Mouse (Mus musculus) limb, embryonic 14.5 days (tissue): ENCODE data around the gene Lbh. TPM values are rescaled to one million over a fixed set of nuclear protein-coding genes. Genes with fewer than 3 reads are reported as not detected.

Experiments
- ATAC-seq: fragments of 200-750 bp; cut with Nextera tagmentation; 2 replicates; pipeline ENCODE4 v1.8.0; 2017; ENCODE audit warnings: low read depth, moderate number of reproducible peaks, moderate TSS enrichment; ENCODE audit not compliant: low FRiP score
- DNase-seq: peaks from one replicate; pipeline ENCODE4 v3.0.0-alpha.2; 2015; ENCODE audit warnings: low spot score
- H3K27ac ChIP-seq: fragments of 300-500 bp; sonication (generic); replicated peaks from 2 replicates; pipeline ENCODE4 v1.5.1; 2014; ENCODE audit warnings: low read depth, mild to moderate bottlenecking, low read length, moderate library complexity, mixed read lengths
- H3K27me3 ChIP-seq: fragments of 300-500 bp; sonication (generic); 2 replicates; pipeline ENCODE4 v1.6.1; 2014; ENCODE audit warnings: low read length, mixed read lengths; ENCODE audit not compliant: control insufficient read depth, insufficient read depth
- H3K36me3 ChIP-seq: fragments of 300-500 bp; sonication (generic); 2 replicates; pipeline ENCODE4 v1.6.1; 2014; ENCODE audit warnings: mild to moderate bottlenecking, low read length, moderate library complexity, mixed read lengths; ENCODE audit not compliant: control insufficient read depth, insufficient read depth
- H3K4me1 ChIP-seq: fragments of 300-500 bp; sonication (generic); 2 replicates; pipeline ENCODE4 v1.6.1; 2014; ENCODE audit warnings: antibody characterized with exemption, low read length, mixed read lengths; ENCODE audit not compliant: control insufficient read depth, insufficient read depth
- H3K4me2 ChIP-seq: fragments of 300-500 bp; sonication (generic); replicated peaks from 2 replicates; pipeline ENCODE4 v1.6.1; 2014; ENCODE audit warnings: low read depth, mild to moderate bottlenecking, low read length, moderate library complexity; ENCODE audit not compliant: severe bottlenecking
- H3K4me3 ChIP-seq: fragments of 300-500 bp; sonication (generic); replicated peaks from 2 replicates; pipeline ENCODE4 v1.5.1; 2014; ENCODE audit warnings: low read length
- H3K9ac ChIP-seq: fragments of 300-500 bp; sonication (generic); 2 replicates; pipeline ENCODE4 v1.6.1; 2014; ENCODE audit warnings: mild to moderate bottlenecking, low read depth, low read length, moderate library complexity; ENCODE audit not compliant: severe bottlenecking
- H3K9me3 ChIP-seq: fragments of 300-500 bp; sonication (generic); 2 replicates; pipeline ENCODE4 v1.6.1; 2016; ENCODE audit warnings: low read length; ENCODE audit not compliant: control insufficient read depth
- POLR2A ChIP-seq: fragments of 200-500 bp; IDR thresholded peaks from 2 replicates; pipeline ENCODE4 v1.8.0; 2012; ENCODE audit warnings: inconsistent platforms, mild to moderate bottlenecking, moderate library complexity, borderline replicate concordance; ENCODE audit not compliant: insufficient read depth, insufficient read length; ENCODE audit errors: extremely low read depth
- WGBS: fragments of 180-500 bp; shearing (Covaris S2); extraction: QIAGEN DNeasy Blood & Tissue Kit; methylation state at CpG from one replicate; pipeline ENCODE4 v1.1.7; 2014; 5-methylcytosine and 5-hydroxymethylcytosine counted together
- polyA plus RNA-seq, 2 experiments: library from polyadenylated mRNA; depleted of rRNA in 1 of 2; stranded (reverse) in 1 of 2; unstranded in 1 of 2; fragments of >200 nt; fragmentation: Nextera tagmentation in 1 of 2; extraction: Ambion mirVana in 1 of 2; gene quantifications; 2 replicates each; pipeline versions ENCODE4 v1.2.1 to v1.2.3; 2012 to 2014

The Lbh gene
- polyA plus RNA-seq, 2 experiments: 3.9 to 55.3 TPM

DNA sequence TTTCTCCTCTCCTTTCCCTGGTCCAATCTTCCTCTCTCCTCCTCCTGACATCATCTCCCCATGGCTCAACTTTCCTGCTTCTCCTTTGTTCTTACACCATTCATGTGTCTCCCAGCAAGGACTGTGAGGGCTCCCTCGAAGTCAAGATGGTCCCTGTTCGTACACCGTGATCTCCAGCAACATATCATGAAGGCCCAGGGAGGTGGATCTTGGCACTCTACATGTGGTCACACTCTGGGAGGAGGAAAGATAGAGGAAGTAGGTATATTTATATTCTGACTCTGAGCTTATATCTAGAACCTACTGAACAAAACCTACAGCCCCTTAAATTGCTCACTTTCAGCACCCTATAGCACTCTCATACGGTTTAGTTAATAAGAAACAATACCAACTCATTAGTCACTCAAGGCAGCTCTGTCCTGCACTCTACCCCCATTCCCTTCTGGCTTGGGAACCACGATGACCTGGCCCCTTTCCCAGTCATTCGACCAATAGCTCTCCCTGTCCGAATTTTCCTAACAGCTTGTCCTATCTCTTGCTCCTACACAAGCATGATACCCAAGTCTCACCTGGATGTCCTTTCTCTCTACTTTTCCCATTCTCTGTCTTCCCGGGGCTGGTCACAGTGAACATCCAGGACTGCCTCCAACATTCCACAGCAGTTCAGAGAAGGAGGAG, 44.0 kb downstream of the Lbh start:
- peaks cover 12% of the 10 kb centered on the region for H3K4me1 ChIP-seq
- no peak for DNase-seq
- H3K36me3 ChIP-seq: no peaks in the 10 kb centered on the region
- no peak for ATAC-seq
- no peak overlapping the region for H3K4me3 ChIP-seq
- 85% methylated on average over 8 of the region's 8 CpGs for WGBS
- H3K27me3 ChIP-seq: no peaks in the 10 kb centered on the region
- H3K9me3 ChIP-seq: no peaks in the 10 kb centered on the region
- no peak overlapping the region for H3K4me2 ChIP-seq
- TF ChIP-seq POLR2A: no peak
- H3K27ac ChIP-seq: no peak overlapping the region
- no peak overlapping the region for H3K9ac ChIP-seq

DNA sequence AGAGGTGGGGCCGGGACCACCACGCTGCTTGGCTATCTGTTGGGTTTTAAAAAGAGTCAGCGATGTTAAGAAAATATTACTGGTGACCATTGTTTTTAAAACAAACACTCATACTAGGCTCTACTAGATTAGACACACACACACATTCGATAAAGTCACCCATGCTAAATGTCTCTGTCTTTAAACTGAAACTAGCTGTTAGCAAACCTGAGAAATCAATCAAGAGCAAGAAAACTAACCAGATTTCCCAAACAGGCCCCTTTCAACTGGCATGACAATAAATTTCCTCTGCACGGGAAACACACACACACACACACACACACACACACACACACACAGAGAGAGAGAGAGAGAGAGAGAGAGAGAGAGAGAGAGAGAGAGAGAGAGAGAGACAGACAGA, 47.6 kb downstream of the Lbh start:
- H3K4me2 ChIP-seq: no peak overlapping the region
- 65% methylated on average over 5 of the region's 5 CpGs for WGBS
- ATAC-seq: no peak
- no peak for DNase-seq
- peak overlapping the region; percentile 52; the same call in 1 of the 2 replicates for H3K27ac ChIP-seq
- no peaks in the 10 kb centered on the region for H3K27me3 ChIP-seq
- H3K9ac ChIP-seq: no peak overlapping the region
- H3K4me3 ChIP-seq: no peak overlapping the region
- H3K36me3 ChIP-seq: no peaks in the 10 kb centered on the region
- TF ChIP-seq POLR2A: no peak
- no peaks in the 10 kb centered on the region for H3K9me3 ChIP-seq
- peaks cover 12% of the 10 kb centered on the region for H3K4me1 ChIP-seq

DNA sequence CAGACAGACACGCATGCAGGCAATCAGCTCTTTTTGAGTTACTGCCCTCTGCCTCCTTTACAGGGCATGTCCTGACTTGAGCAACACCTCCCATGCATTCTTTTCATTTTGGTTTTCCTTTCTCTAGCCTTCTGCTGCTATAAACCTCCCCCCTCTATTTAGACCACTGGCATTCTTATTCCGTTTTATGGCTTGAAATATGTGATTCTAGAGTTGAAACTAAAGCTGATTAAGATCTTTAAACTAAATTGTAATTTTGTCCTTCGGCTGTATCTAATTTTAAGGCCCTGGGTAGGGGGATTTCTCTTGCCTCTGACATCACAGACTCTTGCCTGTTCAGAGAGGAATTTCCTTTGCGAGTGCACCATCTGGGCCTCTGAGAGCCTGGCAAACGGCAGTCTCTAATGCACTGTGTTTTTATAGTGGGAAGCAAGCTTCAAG, 48.0 kb downstream of the Lbh start:
- no peak overlapping the region for H3K9ac ChIP-seq
- no peaks in the 10 kb centered on the region for H3K27me3 ChIP-seq
- no peak overlapping the region for H3K4me2 ChIP-seq
- no peak overlapping the region for H3K4me3 ChIP-seq
- no peak for TF ChIP-seq POLR2A
- no peaks in the 10 kb centered on the region for H3K9me3 ChIP-seq
- peak overlapping the region; percentile 52; the same call in 1 of the 2 replicates for H3K27ac ChIP-seq
- DNase-seq (peak; percentile 19), ATAC-seq (peak; percentile 62; the same call in 1 of the 2 replicates)
- WGBS: 11% methylated on average over 5 of the region's 5 CpGs
- peaks cover 12% of the 10 kb centered on the region for H3K4me1 ChIP-seq
- H3K36me3 ChIP-seq: no peaks in the 10 kb centered on the region

DNA sequence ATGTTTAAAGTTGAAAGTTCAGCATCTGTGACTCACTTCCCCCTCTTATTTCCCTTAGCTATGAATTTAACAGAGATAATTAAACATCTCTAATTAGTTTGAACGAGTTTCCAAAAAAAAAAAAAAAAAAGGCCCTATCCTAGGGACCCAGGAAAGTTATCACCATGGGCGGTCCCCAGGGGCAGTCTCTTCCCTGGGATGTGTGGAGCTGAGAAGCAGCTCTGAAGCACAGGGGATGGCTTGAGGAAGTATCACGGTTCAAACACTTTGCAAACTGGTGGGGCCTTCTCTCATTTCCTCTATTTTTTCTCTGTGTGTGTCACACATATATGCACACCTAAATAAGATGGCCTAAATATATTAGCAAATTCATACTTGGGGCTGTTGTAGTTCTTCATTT, 48.8 kb downstream of the Lbh start:
- H3K36me3 ChIP-seq: no peaks in the 10 kb centered on the region
- H3K9me3 ChIP-seq: no peaks in the 10 kb centered on the region
- no peak overlapping the region for H3K27ac ChIP-seq
- DNase-seq: no peak
- H3K4me2 ChIP-seq: no peak overlapping the region
- no peak for TF ChIP-seq POLR2A
- no peak overlapping the region for H3K4me3 ChIP-seq
- no peak for ATAC-seq
- peaks cover 12% of the 10 kb centered on the region for H3K4me1 ChIP-seq
- 30% methylated on average over 3 of the region's 3 CpGs for WGBS
- no peak overlapping the region for H3K9ac ChIP-seq
- no peaks in the 10 kb centered on the region for H3K27me3 ChIP-seq

DNA sequence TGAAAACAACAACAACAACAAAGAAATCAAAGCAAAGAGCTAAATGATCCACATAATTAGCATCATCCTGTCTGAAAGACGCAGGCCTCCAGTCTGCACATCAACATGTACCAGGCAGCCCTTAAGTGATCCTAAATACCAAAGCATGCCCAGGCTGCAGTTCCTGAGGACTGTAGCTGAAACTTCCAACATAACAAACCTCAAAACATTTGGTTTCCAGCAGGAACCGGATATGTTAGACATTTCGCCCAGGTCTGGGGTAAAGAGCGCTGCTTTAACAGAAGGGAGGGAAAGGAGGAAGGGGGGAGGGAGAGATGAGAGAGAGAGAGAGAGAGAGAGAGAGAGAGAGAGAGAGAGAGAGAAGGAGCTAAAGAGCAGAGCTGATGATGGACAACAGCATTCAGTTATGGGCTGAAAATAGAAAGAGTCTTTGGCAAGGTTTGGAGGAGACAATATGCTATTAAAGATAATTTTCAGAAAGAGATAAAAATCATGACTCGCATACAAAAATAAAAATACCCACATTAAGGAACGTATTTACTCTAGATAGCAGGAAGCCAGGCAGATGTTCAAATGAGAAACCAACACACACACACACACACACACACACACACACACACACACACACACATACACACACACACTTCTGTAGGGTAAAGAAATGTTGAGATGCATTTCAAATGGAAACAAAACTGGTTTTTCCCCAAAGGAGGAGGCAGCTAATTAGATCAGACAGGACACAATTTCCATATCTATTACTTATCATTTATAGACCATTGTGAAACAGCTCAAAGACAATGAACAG, 49.5 kb downstream of the Lbh start:
- no peak for TF ChIP-seq POLR2A
- no peaks in the 10 kb centered on the region for H3K9me3 ChIP-seq
- no peak overlapping the region for H3K4me3 ChIP-seq
- peaks cover 12% of the 10 kb centered on the region for H3K4me1 ChIP-seq
- no peak overlapping the region for H3K27ac ChIP-seq
- no peaks in the 10 kb centered on the region for H3K27me3 ChIP-seq
- no peak overlapping the region for H3K9ac ChIP-seq
- ATAC-seq: no peak
- no peak for DNase-seq
- WGBS: 45% methylated on average over 6 of the region's 6 CpGs
- no peak overlapping the region for H3K4me2 ChIP-seq
- H3K36me3 ChIP-seq: no peaks in the 10 kb centered on the region
